Mouse (Mus musculus): ENCODE measurements at regions not wholly inside any gene's neighbourhood (a gene's known extent, or its start where the extent isn't known, plus 50 kb on each side); places are given as distances from the start of the nearest gene placed in this dataset.

DNA sequence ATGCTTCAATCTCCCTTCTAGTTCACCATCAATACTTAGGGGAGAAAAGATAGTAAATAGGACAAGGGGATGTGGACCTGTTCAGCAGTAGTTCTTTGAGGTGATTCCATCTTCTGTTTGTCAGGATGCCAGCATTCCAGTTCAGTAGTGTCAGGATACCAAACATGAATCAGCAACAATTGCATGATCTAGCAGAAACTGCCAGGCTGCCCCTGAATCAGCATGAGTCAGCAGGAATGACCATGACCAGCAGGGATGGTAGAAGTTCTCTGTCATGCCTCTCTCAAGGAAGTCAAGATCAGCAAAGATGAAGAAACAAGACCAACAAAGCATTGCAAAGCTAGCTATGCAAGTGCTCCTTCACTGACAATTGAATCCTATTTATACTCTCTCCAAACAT is 277.5 kb downstream of the Lrriq3 start:
- H3K4me3 ChIP-seq (replicated peaks in 1 of 3; ENCODE audit: low read depth in 2 of 3, low read length in 2 of 3, poor library complexity in 1 of 3), result no peak overlapping the region
- no peaks in the 10 kb centered on the region for H3K36me3 ChIP-seq (replicated peaks in 1 of 2; ENCODE audit: control insufficient read depth in 1 of 2, insufficient read depth in 1 of 2, low read length in 1 of 2)
- in situ Hi-C loops (cut with MboI; ENCODE audit: low pct_ligation_motif_present, low pct_unique_long_range_greater_than_20kb, low sequenced_read_pairs), result loop anchor here (25.0 kb wide), 1 partner anchor 483 kb away; no protein-coding TSS in a partner anchor
- peaks cover 0 to 10% of the 10 kb centered on the region in 2 experiments; a peak in 2 of 4 replicates for H3K4me1 ChIP-seq (ENCODE audit: control insufficient read depth in 1 of 2, insufficient read depth in 2 of 2)
- DNase-seq (ENCODE audit: extremely low read depth), result no peak
- no peak overlapping the region for H3K4me2 ChIP-seq (ENCODE audit: insufficient read depth, low read depth, poor library complexity, severe bottlenecking)
- H3K27me3 ChIP-seq (replicated peaks), result no peaks in the 10 kb centered on the region
- no peak for TF ChIP-seq RCOR1 (conservative IDR thresholded peaks at IDR 0.05; ENCODE audit: low read depth, low read length)
- 0 out of 2 replicates have a peak, but pooled peaks have one; percentile 19 for TF ChIP-seq MAFK (IDR thresholded peaks at IDR 0.05; ENCODE audit: insufficient replicate concordance, low read length)
- H3K27ac ChIP-seq (ENCODE audit: insufficient read depth, low read depth), result no peak overlapping the region
- H3K9me3 ChIP-seq (replicated peaks; ENCODE audit: low read length), result no peaks in the 10 kb centered on the region
- H3K9ac ChIP-seq (ENCODE audit: insufficient read depth, low read depth), result no peak overlapping the region
- no peaks in the 10 kb centered on the region for H3K79me2 ChIP-seq (replicated peaks; ENCODE audit: control insufficient read depth, extremely low read depth, insufficient read depth, poor library complexity, severe bottlenecking)
- dilution Hi-C loops (cut with MboI; ENCODE audit: extremely low pct_ligation_motif_present, extremely low pct_unique_long_range_greater_than_20kb, low sequenced_read_pairs), result no loop called here

GRCm38 (mm10) chr3:155373591-155373990 is 280.4 kb downstream of the Lrriq3 start:
- peaks cover 0 to 9% of the 10 kb centered on the region in 2 experiments; a peak in 2 of 4 replicates for H3K4me1 ChIP-seq (ENCODE audit: control insufficient read depth in 1 of 2, insufficient read depth in 2 of 2)
- no peak overlapping the region for H3K4me2 ChIP-seq (ENCODE audit: insufficient read depth, low read depth, poor library complexity, severe bottlenecking)
- no peaks in the 10 kb centered on the region for H3K9me3 ChIP-seq (replicated peaks; ENCODE audit: low read length)
- H3K27me3 ChIP-seq (replicated peaks), result no peaks in the 10 kb centered on the region
- TF ChIP-seq JUN (IDR thresholded peaks at IDR 0.05; ENCODE audit: insufficient read depth, low read depth, low read length), result no peak
- in situ Hi-C loops (cut with MboI; ENCODE audit: low pct_ligation_motif_present, low pct_unique_long_range_greater_than_20kb, low sequenced_read_pairs), result loop anchor here (25.0 kb wide), 1 partner anchor 486 kb away; no protein-coding TSS in a partner anchor
- no peak overlapping the region for H3K4me3 ChIP-seq (replicated peaks in 1 of 3; ENCODE audit: low read depth in 2 of 3, low read length in 2 of 3, poor library complexity in 1 of 3)
- dilution Hi-C loops (cut with MboI; ENCODE audit: extremely low pct_ligation_motif_present, extremely low pct_unique_long_range_greater_than_20kb, low sequenced_read_pairs), result no loop called here
- H3K27ac ChIP-seq (ENCODE audit: insufficient read depth, low read depth), result no peak overlapping the region
- H3K79me2 ChIP-seq (replicated peaks; ENCODE audit: control insufficient read depth, extremely low read depth, insufficient read depth, poor library complexity, severe bottlenecking), result no peaks in the 10 kb centered on the region
- no peaks in the 10 kb centered on the region for H3K36me3 ChIP-seq (replicated peaks in 1 of 2; ENCODE audit: control insufficient read depth in 1 of 2, insufficient read depth in 1 of 2, low read length in 1 of 2)
- no peak overlapping the region for H3K9ac ChIP-seq (ENCODE audit: insufficient read depth, low read depth)
- no peak for DNase-seq (ENCODE audit: extremely low read depth)

DNA sequence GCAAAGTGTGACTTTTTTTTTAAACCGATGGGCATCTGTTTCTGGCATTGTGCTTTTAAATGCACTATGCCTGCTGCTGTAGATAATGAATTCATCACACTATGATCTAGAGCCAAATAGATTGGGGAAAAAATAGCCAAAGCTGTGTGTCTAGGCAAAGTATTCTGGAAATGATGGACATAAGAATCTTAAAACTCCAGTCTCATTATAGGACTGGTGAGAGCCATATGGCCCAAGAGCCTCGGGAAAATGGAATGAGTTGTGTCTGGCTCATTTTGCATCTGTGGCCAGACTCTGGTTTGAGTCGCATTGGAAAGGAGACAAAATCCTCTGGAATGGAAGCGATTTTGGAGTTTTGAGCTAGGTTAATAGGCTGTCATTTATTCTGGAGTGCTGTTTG is 288.7 kb downstream of the Lrriq3 start:
- Histone ChIP-seq H3K9ac (ENCODE audit: insufficient read depth, low read depth) (no peak overlapping the region), H3K27me3 (replicated peaks) (no peaks in the 10 kb centered on the region), H3K4me1 (ENCODE audit: control insufficient read depth in 1 of 2, insufficient read depth in 2 of 2) (no peaks in the 10 kb centered on the region), H3K36me3 (replicated peaks in 1 of 2; ENCODE audit: control insufficient read depth in 1 of 2, insufficient read depth in 1 of 2, low read length in 1 of 2) (no peaks in the 10 kb centered on the region), H3K9me3 (replicated peaks; ENCODE audit: low read length) (no peaks in the 10 kb centered on the region), H3K4me2 (ENCODE audit: insufficient read depth, low read depth, poor library complexity, severe bottlenecking) (no peak overlapping the region), H3K27ac (ENCODE audit: insufficient read depth, low read depth) (no peak overlapping the region), H3K4me3 (replicated peaks in 1 of 3; ENCODE audit: low read depth in 2 of 3, low read length in 2 of 3, poor library complexity in 1 of 3) (no peak overlapping the region), H3K79me2 (replicated peaks; ENCODE audit: control insufficient read depth, extremely low read depth, insufficient read depth, poor library complexity, severe bottlenecking) (no peaks in the 10 kb centered on the region)
- no peak for TF ChIP-seq HCFC1 (IDR thresholded peaks at IDR 0.05; ENCODE audit: low read depth, low read length)
- no peak for TF ChIP-seq ZC3H11A (IDR thresholded peaks at IDR 0.05; ENCODE audit: low read depth, low read length)
- no peak for TF ChIP-seq SMC3 (IDR thresholded peaks at IDR 0.05; ENCODE audit: low read depth, low read length)
- TF ChIP-seq RCOR1 (conservative IDR thresholded peaks at IDR 0.05; ENCODE audit: low read depth, low read length), result no peak
- no peak for TF ChIP-seq ELF1 (IDR thresholded peaks at IDR 0.05; ENCODE audit: low read depth, low read length)
- TF ChIP-seq TCF12 (IDR thresholded peaks at IDR 0.05; ENCODE audit: low read depth, low read length), result no peak
- no peak for TF ChIP-seq MAX (IDR thresholded peaks at IDR 0.05; ENCODE audit: low read length)
- TF ChIP-seq ZNF384 (IDR thresholded peaks at IDR 0.05; ENCODE audit: low read depth, low read length), result no peak
- no peak for TF ChIP-seq BHLHE40 (IDR thresholded peaks at IDR 0.05; ENCODE audit: low read depth, low read length)
- no peak for TF ChIP-seq CHD2 (IDR thresholded peaks at IDR 0.05; ENCODE audit: low read length)
- TF ChIP-seq JUN (IDR thresholded peaks at IDR 0.05; ENCODE audit: insufficient read depth, low read depth, low read length), result no peak
- TF ChIP-seq USF1 (IDR thresholded peaks at IDR 0.05; ENCODE audit: low read depth, low read length), result no peak
- no peak for TF ChIP-seq JUND (conservative IDR thresholded peaks at IDR 0.05; ENCODE audit: low read depth, low read length)
- TF ChIP-seq IRF4 (IDR thresholded peaks at IDR 0.05; ENCODE audit: low read depth, low read length), result no peak
- no peak for TF ChIP-seq MXI1 (IDR thresholded peaks at IDR 0.05; ENCODE audit: low read depth, low read length)
- TF ChIP-seq NELFE (IDR thresholded peaks at IDR 0.05; ENCODE audit: low read depth, low read length), result no peak
- TF ChIP-seq POLR2A (IDR thresholded peaks at IDR 0.05; ENCODE audit: low read depth, low read length), result no peak
- no peak for DNase-seq (ENCODE audit: extremely low read depth)
- dilution Hi-C loops (cut with MboI; ENCODE audit: extremely low pct_ligation_motif_present, extremely low pct_unique_long_range_greater_than_20kb, low sequenced_read_pairs), result no loop called here
- in situ Hi-C loops (cut with MboI; ENCODE audit: low pct_ligation_motif_present, low pct_unique_long_range_greater_than_20kb, low sequenced_read_pairs), result no loop called here
